Mouse (Mus musculus) brain, embryonic 14.5 days (tissue): ENCODE data around the gene Lpar6.

Source experiments
- CTCF ChIP-seq: fragments of 200-500 bp; IDR thresholded peaks from 2 replicates; pipeline ENCODE4 v1.5.1; 2012; ENCODE audit warnings: inconsistent platforms, mild to moderate bottlenecking, moderate library complexity, borderline replicate concordance; ENCODE audit not compliant: insufficient read depth, insufficient read length; ENCODE audit errors: extremely low read depth
- POLR2A ChIP-seq: fragments of 200-500 bp; IDR thresholded peaks from 2 replicates; pipeline ENCODE4 v1.6.1; 2012; ENCODE audit warnings: mild to moderate bottlenecking, inconsistent platforms, borderline replicate concordance; ENCODE audit not compliant: poor library complexity, insufficient read depth, insufficient read length, severe bottlenecking; ENCODE audit errors: extremely low read depth

- TF ChIP-seq POLR2A (no peak), CTCF (no peak)
Observed at GRCm38 (mm10) chr14:73226346-73226745, 11.3 kb upstream of the Lpar6 start.
